Mouse (Mus musculus) E14TG2a.4 (cell line): ENCODE measurements around the gene Atxn1.

Source experiments
- CTCF ChIP-seq: conservative IDR thresholded peaks from 2 replicates; pipeline ENCODE4 v1.5.1; 2014; ENCODE audit warnings: low read length
- NANOG ChIP-seq: IDR thresholded peaks from 2 replicates; pipeline ENCODE4 v1.6.1; 2014; ENCODE audit warnings: borderline replicate concordance, low read length, mixed read lengths

DNA sequence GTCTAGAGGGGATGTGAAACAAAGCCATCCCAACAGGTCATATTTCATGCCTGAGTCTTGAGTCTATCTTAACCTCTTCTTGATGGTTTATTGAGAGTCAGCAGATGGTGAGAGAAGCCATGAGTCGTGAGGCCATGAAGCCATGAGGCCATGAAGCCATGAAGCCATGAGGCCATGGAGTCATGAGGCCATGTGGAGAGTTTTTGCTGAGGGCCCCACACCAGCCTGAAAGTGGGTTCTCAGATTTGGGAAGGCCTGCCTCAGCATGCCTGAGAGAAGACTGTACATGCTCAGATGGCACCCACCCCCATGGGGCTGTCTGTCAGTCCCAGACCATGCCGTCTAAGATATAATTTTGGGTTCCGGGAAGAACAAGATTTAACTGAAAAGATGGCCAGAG, 229.0 kb downstream of the Atxn1 start:
- TF ChIP-seq CTCF (no peak), NANOG (no peak)
